Mouse (Mus musculus): Measurements from ENCODE around the gene Pkd2.

GRCm38 (mm10) chr5:104465279-104465678 lies 6.0 kb downstream of the Pkd2 start:
- no peak for TF ChIP-seq EP300 (IDR thresholded peaks at IDR 0.05)
- no peak for TF ChIP-seq CTCF (IDR thresholded peaks at IDR 0.05)

Data from lung, postnatal 0 days (tissue).